Mouse (Mus musculus) liver, embryonic 14.5 days (tissue): ENCODE data around the gene Rfxank. TPM values are rescaled to one million over a fixed set of nuclear protein-coding genes. Genes with fewer than 3 reads are reported as not detected.

ENCODE experiments used
- ATAC-seq: fragments of 200-750 bp; cut with Nextera tagmentation; 2 replicates; pipeline ENCODE4 v1.8.0; 2017; ENCODE audit warnings: moderate number of reproducible peaks, mild to moderate bottlenecking, moderate library complexity; ENCODE audit not compliant: insufficient read depth
- DNase-seq, 3 experiments: peaks; one replicate each; pipeline ENCODE4 v3.0.0-alpha.2; 2012 to 2013; ENCODE audit warnings: low read depth in 3 of 3, low spot score in 3 of 3
- H3K27ac ChIP-seq: fragments of 300-500 bp; sonication (generic); 2 replicates; pipeline ENCODE4 v1.5.1; 2014; ENCODE audit warnings: moderate library complexity, mild to moderate bottlenecking, control low read depth, inconsistent platforms
- H3K27me3 ChIP-seq: fragments of 300-500 bp; sonication (generic); 2 replicates; pipeline ENCODE4 v1.6.1; 2014; ENCODE audit warnings: mild to moderate bottlenecking, low read length, moderate library complexity; ENCODE audit not compliant: control insufficient read depth, insufficient read depth
- H3K36me3 ChIP-seq: fragments of 300-500 bp; sonication (generic); replicated peaks from 2 replicates; pipeline ENCODE4 v1.6.1; 2014; ENCODE audit warnings: low read depth; ENCODE audit not compliant: control insufficient read depth, insufficient read depth
- H3K4me1 ChIP-seq, 2 experiments: fragments of 200-500 bp in 1 of 2; fragments of 300-500 bp in 1 of 2; sonication (generic) in 1 of 2; replicated peaks; 2 replicates each; pipeline ENCODE4 v1.6.1; 2012 to 2014; ENCODE audit warnings: antibody characterized with exemption in 1 of 2, inconsistent platforms in 1 of 2, low read length in 1 of 2; ENCODE audit not compliant: control insufficient read depth in 2 of 2, insufficient read depth in 2 of 2
- H3K4me2 ChIP-seq: fragments of 300-500 bp; sonication (generic); 2 replicates; pipeline ENCODE4 v1.6.1; 2014; ENCODE audit warnings: low read depth, mild to moderate bottlenecking, control low read depth, moderate library complexity
- H3K4me3 ChIP-seq, 2 experiments: fragments of 200-500 bp in 1 of 2; fragments of 300-500 bp in 1 of 2; sonication (generic) in 1 of 2; 2 replicates each; pipeline ENCODE4 v1.5.1; 2012 to 2014; ENCODE audit warnings: low read depth in 2 of 2, low read length in 2 of 2, mild to moderate bottlenecking in 2 of 2, control low read depth in 1 of 2, inconsistent platforms in 1 of 2, moderate library complexity in 1 of 2; ENCODE audit not compliant: insufficient read depth in 1 of 2
- H3K9ac ChIP-seq: fragments of 300-500 bp; sonication (generic); replicated peaks from 2 replicates; pipeline ENCODE4 v1.6.1; 2014; ENCODE audit warnings: mild to moderate bottlenecking, control low read depth, moderate library complexity
- H3K9me3 ChIP-seq: fragments of 300-500 bp; sonication (generic); 2 replicates; pipeline ENCODE4 v1.6.1; 2016; ENCODE audit warnings: low read length, mixed read lengths; ENCODE audit not compliant: control insufficient read depth
- CTCF ChIP-seq: IDR thresholded peaks from 2 replicates; pipeline ENCODE4 v1.5.1; 2016; ENCODE audit warnings: antibody characterized with exemption, low read depth, control low read depth
- EP300 ChIP-seq: IDR thresholded peaks from 2 replicates; pipeline ENCODE4 v1.6.1; 2016; ENCODE audit warnings: antibody characterized with exemption, low read depth
- WGBS: fragments of 180-500 bp; shearing (Covaris S2); extraction: QIAGEN DNeasy Blood & Tissue Kit; methylation state at CpG from one replicate; pipeline ENCODE4 v1.1.7; 2014; ENCODE audit not compliant: insufficient replicate concordance; 5-methylcytosine and 5-hydroxymethylcytosine counted together
- polyA plus RNA-seq, 2 experiments: library from polyadenylated mRNA; depleted of rRNA in 1 of 2; stranded (reverse) in 1 of 2; unstranded in 1 of 2; fragments of >200 nt; fragmentation: Nextera tagmentation in 1 of 2; extraction: Ambion mirVana in 1 of 2; gene quantifications; 2 replicates each; pipeline versions ENCODE4 v1.2.1 to v1.2.3; 2012 to 2014

The Rfxank gene
- polyA plus RNA-seq, 2 experiments: 6.1 to 6.4 TPM

DNA sequence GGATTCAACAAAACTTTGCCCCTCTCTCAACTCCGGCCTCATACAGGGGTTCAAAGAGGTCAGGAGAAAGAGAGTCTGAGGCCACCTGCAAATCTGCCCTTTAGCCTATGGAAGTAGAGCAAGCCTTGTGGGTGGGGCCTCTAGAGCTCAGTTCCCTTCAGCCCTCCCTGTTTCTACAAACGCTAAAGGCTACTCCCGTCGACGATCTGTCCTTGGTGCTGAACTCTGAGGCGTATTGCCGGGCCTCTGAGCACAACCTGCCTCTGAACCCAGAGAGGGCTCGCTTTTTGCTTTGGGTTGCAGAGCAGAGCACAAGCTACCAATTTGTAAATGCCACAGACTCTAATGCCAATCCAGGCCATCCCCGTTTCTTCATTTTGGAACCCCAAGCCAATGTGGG is 21.3 kb downstream of the Rfxank start:
- Histone ChIP-seq H3K36me3 (no peaks in the 10 kb centered on the region), H3K27ac (no peak overlapping the region), H3K4me1 (no peaks in the 10 kb centered on the region), H3K4me3 (no peak overlapping the region), H3K9ac (no peak overlapping the region), H3K4me2 (no peak overlapping the region), H3K27me3 (peaks cover 64% of the 10 kb centered on the region), H3K9me3 (no peaks in the 10 kb centered on the region)
- TF ChIP-seq EP300: no peak
- no peak for TF ChIP-seq CTCF
- ATAC-seq (no peak), DNase-seq (peak; percentile 43 to 48 (median 45))
- 4% methylated on average over 9 of the region's 9 CpGs for WGBS

DNA sequence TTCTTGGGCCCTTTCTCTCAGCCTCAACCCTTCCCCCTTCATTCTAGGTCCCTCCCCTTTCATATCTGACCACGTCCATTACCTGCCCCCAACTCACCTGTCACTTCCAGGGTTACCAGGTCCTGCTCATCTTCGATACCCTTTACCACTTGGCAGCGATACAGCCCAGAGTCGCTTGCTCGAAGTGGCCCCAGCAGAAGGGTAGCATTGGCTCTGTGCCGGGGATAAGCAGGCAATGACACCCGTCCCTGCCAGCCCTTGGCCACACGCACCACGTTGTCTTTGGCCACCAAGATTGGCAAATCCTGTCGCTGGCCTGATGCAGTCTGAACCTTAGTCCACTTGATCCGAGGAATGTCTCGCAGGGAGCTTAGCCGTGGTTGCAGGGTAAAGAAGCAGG is 24.1 kb downstream of the Rfxank start:
- Histone ChIP-seq H3K27ac (no peak overlapping the region), H3K4me1 (no peaks in the 10 kb centered on the region), H3K4me2 (no peak overlapping the region), H3K36me3 (no peaks in the 10 kb centered on the region), H3K27me3 (peaks cover 81% of the 10 kb centered on the region), H3K9me3 (no peaks in the 10 kb centered on the region), H3K4me3 (no peak overlapping the region), H3K9ac (no peak overlapping the region)
- TF ChIP-seq EP300 (no peak), CTCF (no peak)
- 50% methylated on average over 13 of the region's 13 CpGs for WGBS
- DNase-seq (no peak), ATAC-seq (no peak)

DNA sequence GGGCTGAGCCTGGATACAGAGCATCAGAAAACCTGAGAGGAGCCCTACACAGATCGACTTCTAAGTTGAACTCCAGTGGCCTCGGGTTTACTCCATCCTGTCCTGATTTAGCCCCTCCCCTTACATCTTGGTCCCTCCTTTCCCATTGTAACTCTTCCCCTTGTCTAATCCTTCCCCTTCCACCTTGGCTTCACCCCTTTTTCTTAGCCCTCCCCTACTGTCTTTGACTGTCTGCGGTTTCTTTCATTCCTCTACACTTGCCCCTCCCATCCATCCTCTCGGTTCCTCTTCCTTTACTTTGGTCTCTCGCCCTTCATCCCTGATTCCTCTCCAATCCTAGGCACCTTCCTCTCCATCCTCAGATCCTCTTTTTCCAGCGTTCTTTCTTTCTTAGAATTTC is 24.5 kb downstream of the Rfxank start:
- no peaks in the 10 kb centered on the region for H3K36me3 ChIP-seq
- H3K27me3 ChIP-seq: peaks cover 77% of the 10 kb centered on the region
- no peak for DNase-seq
- TF ChIP-seq CTCF: no peak
- no peak for TF ChIP-seq EP300
- H3K9ac ChIP-seq: no peak overlapping the region
- ATAC-seq: no peak
- no peak overlapping the region for H3K4me3 ChIP-seq
- H3K4me1 ChIP-seq: no peaks in the 10 kb centered on the region
- H3K27ac ChIP-seq: no peak overlapping the region
- 11% methylated on average over 6 of the region's 6 CpGs for WGBS
- H3K4me2 ChIP-seq: no peak overlapping the region
- H3K9me3 ChIP-seq: no peaks in the 10 kb centered on the region

DNA sequence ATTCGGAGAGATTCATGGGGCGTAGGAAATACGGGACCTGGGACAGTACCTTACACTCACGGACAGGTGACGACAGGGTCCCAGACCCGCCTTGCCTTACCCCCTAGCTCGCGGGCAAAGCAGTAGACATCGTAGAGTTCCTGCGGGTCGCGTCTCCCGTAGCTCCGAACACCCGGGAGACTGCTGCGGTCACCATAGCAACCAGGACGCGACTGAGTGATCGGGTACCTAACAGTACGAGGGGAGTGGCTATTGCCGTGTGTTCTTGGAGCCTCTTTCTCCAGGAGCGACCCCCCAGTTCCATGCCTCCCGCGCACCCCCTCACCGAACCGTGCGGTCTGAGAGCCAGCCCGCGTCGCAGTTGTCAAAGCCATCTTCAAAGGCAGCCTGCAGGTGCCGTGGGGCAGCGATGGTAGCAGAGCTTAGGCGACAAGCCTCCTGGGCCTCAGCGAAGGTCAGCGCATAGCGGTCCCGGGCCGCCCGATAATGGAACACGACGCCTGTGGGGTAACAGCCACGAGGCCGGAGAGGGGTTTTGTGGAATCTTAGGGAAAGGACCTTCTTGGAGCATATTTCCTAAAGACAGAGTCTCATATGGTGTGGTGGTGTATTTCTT is 26.4 kb downstream of the Rfxank start:
- Histone ChIP-seq H3K27ac (no peak overlapping the region), H3K9me3 (no peaks in the 10 kb centered on the region), H3K27me3 (peaks cover 57% of the 10 kb centered on the region), H3K9ac (no peak overlapping the region), H3K4me1 (no peaks in the 10 kb centered on the region), H3K36me3 (no peaks in the 10 kb centered on the region), H3K4me3 (no peak overlapping the region), H3K4me2 (no peak overlapping the region)
- ATAC-seq: no peak
- DNase-seq: no peak
- WGBS: 9% methylated on average over 43 of the region's 43 CpGs
- no peak for TF ChIP-seq CTCF
- no peak for TF ChIP-seq EP300

DNA sequence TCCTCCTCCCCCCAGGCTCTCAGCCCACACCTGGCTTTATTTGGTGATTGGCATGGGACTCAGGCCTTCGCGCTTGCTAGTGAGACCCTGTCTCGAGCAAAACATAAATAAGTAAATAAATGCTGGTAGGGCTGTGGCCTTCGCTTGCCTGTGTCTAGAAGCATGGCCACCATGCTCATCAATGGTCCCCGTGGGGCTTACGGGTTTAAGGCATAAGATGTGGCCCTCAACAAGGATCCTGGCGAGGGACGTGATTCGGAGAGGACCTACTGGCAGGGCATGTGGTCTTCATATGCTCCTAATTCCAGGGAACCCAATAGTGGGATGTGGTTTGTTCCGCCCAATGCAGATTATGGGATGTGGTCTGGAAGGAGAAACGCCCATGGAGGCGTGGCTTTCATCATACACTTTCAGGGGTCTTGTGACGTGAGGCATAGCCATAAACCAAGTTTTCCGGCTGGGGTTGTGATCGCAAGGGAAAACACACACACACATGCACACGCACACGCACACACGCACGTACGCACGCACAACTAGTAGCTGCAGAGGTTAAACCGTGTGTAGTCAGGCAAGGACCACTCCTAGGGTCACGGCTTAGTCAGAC is 27.7 kb downstream of the Rfxank start:
- ATAC-seq: no peak
- Histone ChIP-seq H3K9ac (no peak overlapping the region), H3K4me2 (no peak overlapping the region), H3K9me3 (no peaks in the 10 kb centered on the region), H3K4me3 (no peak overlapping the region), H3K27me3 (peaks cover 54% of the 10 kb centered on the region), H3K36me3 (no peaks in the 10 kb centered on the region), H3K27ac (no peak overlapping the region), H3K4me1 (no peaks in the 10 kb centered on the region)
- TF ChIP-seq EP300: no peak
- no peak for TF ChIP-seq CTCF
- 37% methylated on average over 23 of the region's 23 CpGs for WGBS
- no peak for DNase-seq
